Mouse (Mus musculus): ENCODE measurements at regions not wholly inside any gene's neighbourhood (a gene's known extent, or its start where the extent isn't known, plus 50 kb on each side); places are given as distances from the start of the nearest gene placed in this dataset.

DNA sequence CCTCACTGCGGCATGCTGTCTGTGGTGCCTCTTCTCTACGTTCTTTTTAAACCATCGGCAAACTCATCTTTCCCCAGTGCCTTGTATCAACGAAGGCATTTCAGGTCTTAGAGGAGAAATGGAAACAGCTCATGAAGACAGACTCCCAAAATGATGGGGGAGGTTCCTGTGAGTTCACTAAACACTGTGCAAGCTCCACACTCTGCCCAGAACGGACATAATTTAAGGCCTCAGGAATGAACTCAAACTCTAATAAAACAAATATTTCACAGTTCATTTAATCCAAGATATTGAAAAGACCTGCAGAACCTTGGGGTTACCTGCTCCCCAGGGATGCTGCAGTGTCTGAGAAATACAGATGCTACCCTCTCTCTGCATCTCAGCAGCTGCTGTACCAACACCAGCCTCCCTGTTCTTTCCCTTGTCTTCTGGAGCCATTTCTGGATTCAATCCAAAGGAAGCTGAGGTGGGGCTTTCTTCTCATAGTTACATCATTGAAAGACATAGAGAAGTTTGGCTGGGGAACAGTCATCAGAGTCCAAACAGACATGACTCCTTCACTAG, 217.4 kb downstream of the Tox3 start:
- no peaks in the 10 kb centered on the region for H3K27me3 ChIP-seq (replicated peaks; ENCODE audit: control insufficient read depth, insufficient read depth, low read length)
- no peak overlapping the region for H3K27ac ChIP-seq (ENCODE audit: insufficient read depth, low read depth, low read length)
- TF ChIP-seq CTCF (conservative IDR thresholded peaks at IDR 0.05; ENCODE audit: insufficient read depth, insufficient read length, low read depth, low read length) (no peak), POLR2A (IDR thresholded peaks at IDR 0.05; ENCODE audit: low read depth, low read length) (no peak)
- DNase-seq, result no peak
- WGBS, result 69% methylated on average over 5 of the region's 5 CpGs
- no peaks in the 10 kb centered on the region for H3K36me3 ChIP-seq (ENCODE audit: control insufficient read depth, insufficient read depth, low read length)
- H3K4me3 ChIP-seq (ENCODE audit: insufficient read depth, low read depth, low read length), result no peak overlapping the region
- H3K4me1 ChIP-seq (ENCODE audit: control insufficient read depth, insufficient read depth, low read length), result no peaks in the 10 kb centered on the region

DNA sequence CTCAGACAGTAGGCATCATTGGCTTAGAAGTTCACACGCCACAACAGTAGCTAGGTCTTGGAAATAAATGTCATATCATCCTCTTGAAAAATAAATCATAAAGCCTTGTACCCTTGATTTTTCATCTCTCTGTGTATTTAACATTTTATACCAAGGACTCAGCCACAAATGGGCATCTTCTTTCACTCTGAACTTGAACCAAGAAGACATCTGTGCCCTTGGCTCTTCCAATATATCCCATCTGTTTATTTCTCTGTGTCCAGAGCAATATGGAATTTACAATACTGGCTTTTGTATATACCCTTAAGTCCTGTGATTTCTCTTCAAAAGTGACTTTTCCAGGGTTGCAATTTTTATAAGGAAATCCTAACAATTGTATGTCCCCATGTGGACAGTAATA, 222.7 kb downstream of the Tox3 start:
- Histone ChIP-seq H3K27me3 (replicated peaks; ENCODE audit: control insufficient read depth, insufficient read depth, low read length) (no peaks in the 10 kb centered on the region), H3K4me1 (ENCODE audit: control insufficient read depth, insufficient read depth, low read length) (no peaks in the 10 kb centered on the region), H3K27ac (ENCODE audit: insufficient read depth, low read depth, low read length) (no peak overlapping the region), H3K4me3 (ENCODE audit: insufficient read depth, low read depth, low read length) (no peak overlapping the region), H3K36me3 (ENCODE audit: control insufficient read depth, insufficient read depth, low read length) (no peaks in the 10 kb centered on the region)
- 91% methylated on average over 1 of the region's 1 CpGs for WGBS
- no peak for TF ChIP-seq POLR2A (IDR thresholded peaks at IDR 0.05; ENCODE audit: low read depth, low read length)
- no peak for TF ChIP-seq CTCF (conservative IDR thresholded peaks at IDR 0.05; ENCODE audit: insufficient read depth, insufficient read length, low read depth, low read length)
- DNase-seq, result no peak

DNA sequence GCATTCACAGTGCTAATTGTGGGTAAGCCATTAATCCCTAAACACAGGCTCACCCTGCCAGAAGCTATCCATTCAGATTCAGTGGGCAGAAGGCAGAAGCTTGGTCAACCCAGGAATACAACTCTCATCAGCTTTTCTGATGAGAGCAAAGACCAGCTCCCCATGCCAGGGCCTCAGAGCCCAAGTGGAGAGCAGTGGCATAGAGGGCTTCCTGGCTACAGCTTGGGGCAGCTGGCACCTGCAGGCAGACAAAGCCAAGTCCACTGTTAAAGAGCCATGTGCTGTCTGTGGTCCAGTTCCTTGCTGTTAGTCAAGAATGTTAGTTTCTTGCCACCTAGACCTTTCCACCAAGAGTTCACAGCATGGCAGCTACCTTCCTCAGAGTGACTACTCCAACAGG, 225.0 kb downstream of the Tox3 start:
- no peaks in the 10 kb centered on the region for H3K4me1 ChIP-seq (ENCODE audit: control insufficient read depth, insufficient read depth, low read length)
- no peaks in the 10 kb centered on the region for H3K27me3 ChIP-seq (replicated peaks; ENCODE audit: control insufficient read depth, insufficient read depth, low read length)
- H3K27ac ChIP-seq (ENCODE audit: insufficient read depth, low read depth, low read length), result no peak overlapping the region
- TF ChIP-seq POLR2A (IDR thresholded peaks at IDR 0.05; ENCODE audit: low read depth, low read length), result no peak
- TF ChIP-seq CTCF (conservative IDR thresholded peaks at IDR 0.05; ENCODE audit: insufficient read depth, insufficient read length, low read depth, low read length), result no peak
- H3K36me3 ChIP-seq (ENCODE audit: control insufficient read depth, insufficient read depth, low read length), result no peaks in the 10 kb centered on the region
- DNase-seq, result no peak
- H3K4me3 ChIP-seq (ENCODE audit: insufficient read depth, low read depth, low read length), result no peak overlapping the region

DNA sequence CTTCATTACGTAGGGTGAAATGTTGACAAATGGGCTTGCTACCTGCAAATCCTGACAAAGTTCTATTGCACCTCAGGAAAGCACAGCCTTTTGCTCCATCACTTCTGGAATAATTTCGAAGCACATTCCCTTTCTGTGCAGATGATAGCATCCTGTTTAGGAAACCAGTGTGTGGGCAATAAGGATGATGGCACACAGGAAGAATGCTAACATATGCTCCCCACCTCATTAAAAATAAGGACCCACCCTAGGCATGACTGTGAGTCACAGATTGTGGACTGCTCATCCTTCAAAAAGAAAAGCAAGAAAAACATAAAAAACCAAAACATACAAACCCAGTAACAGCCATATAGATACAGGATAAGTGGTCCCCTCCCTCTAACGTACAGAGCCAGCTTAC, 226.2 kb downstream of the Tox3 start:
- Histone ChIP-seq H3K36me3 (ENCODE audit: control insufficient read depth, insufficient read depth, low read length) (no peaks in the 10 kb centered on the region), H3K4me1 (ENCODE audit: control insufficient read depth, insufficient read depth, low read length) (no peaks in the 10 kb centered on the region), H3K4me3 (ENCODE audit: insufficient read depth, low read depth, low read length) (no peak overlapping the region), H3K27me3 (replicated peaks; ENCODE audit: control insufficient read depth, insufficient read depth, low read length) (no peaks in the 10 kb centered on the region), H3K27ac (ENCODE audit: insufficient read depth, low read depth, low read length) (no peak overlapping the region)
- no peak for DNase-seq
- no peak for TF ChIP-seq CTCF (conservative IDR thresholded peaks at IDR 0.05; ENCODE audit: insufficient read depth, insufficient read length, low read depth, low read length)
- TF ChIP-seq POLR2A (IDR thresholded peaks at IDR 0.05; ENCODE audit: low read depth, low read length), result no peak
- 84% methylated on average over 3 of the region's 3 CpGs for WGBS

DNA sequence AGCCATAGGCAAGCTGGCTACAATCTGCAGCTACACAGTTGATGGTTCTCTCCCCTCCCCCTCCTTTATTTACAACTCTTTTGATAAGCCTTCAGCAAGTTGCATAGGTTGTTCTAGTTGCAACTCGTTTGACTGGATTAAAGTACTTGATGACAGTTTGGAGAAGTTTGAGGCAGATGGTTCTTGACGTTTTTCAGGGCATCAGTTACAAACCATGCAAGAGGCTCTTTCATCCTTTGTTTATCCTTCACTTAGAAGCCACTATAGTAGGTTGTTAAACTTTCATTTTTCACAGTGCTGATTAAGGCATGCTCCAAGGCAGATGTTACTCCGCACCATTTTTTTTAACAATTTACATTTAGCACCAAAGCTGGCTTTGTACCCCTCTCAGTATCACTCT, 227.1 kb downstream of the Tox3 start:
- H3K4me3 ChIP-seq (ENCODE audit: insufficient read depth, low read depth, low read length), result no peak overlapping the region
- H3K4me1 ChIP-seq (ENCODE audit: control insufficient read depth, insufficient read depth, low read length), result no peaks in the 10 kb centered on the region
- TF ChIP-seq CTCF (conservative IDR thresholded peaks at IDR 0.05; ENCODE audit: insufficient read depth, insufficient read length, low read depth, low read length) (no peak), POLR2A (IDR thresholded peaks at IDR 0.05; ENCODE audit: low read depth, low read length) (no peak)
- no peak for DNase-seq
- H3K36me3 ChIP-seq (ENCODE audit: control insufficient read depth, insufficient read depth, low read length), result no peaks in the 10 kb centered on the region
- H3K27ac ChIP-seq (ENCODE audit: insufficient read depth, low read depth, low read length), result no peak overlapping the region
- no peaks in the 10 kb centered on the region for H3K27me3 ChIP-seq (replicated peaks; ENCODE audit: control insufficient read depth, insufficient read depth, low read length)
- 32% methylated on average over 3 of the region's 3 CpGs for WGBS

DNA sequence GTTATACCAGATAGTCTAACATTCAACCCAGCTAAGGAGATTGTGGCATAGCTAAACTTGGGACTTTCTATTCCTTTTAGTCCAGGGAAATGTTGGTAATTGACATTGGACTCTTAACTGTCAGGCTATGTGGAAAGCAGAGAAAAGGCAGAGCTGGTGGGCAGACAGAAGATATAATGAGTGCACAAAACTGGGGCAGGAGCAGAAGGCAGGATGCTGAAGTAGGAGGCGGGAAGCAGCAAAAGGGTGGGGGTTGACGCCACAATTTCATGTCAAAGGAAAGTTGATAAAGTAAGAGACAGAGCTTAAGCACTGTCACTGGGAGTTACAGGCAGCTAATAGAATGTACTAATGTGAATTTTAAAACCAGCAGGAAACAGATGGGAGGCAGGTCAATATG, 232.7 kb downstream of the Tox3 start:
- Histone ChIP-seq H3K27me3 (replicated peaks; ENCODE audit: control insufficient read depth, insufficient read depth, low read length) (no peaks in the 10 kb centered on the region; the same call in 1 of the 2 replicates), H3K27ac (ENCODE audit: insufficient read depth, low read depth, low read length) (no peak overlapping the region), H3K36me3 (ENCODE audit: control insufficient read depth, insufficient read depth, low read length) (no peaks in the 10 kb centered on the region), H3K4me1 (ENCODE audit: control insufficient read depth, insufficient read depth, low read length) (no peaks in the 10 kb centered on the region), H3K4me3 (ENCODE audit: insufficient read depth, low read depth, low read length) (no peak overlapping the region)
- no peak for DNase-seq
- TF ChIP-seq POLR2A (IDR thresholded peaks at IDR 0.05; ENCODE audit: low read depth, low read length) (no peak), CTCF (conservative IDR thresholded peaks at IDR 0.05; ENCODE audit: insufficient read depth, insufficient read length, low read depth, low read length) (no peak)
- 89% methylated on average over 2 of the region's 2 CpGs for WGBS

DNA sequence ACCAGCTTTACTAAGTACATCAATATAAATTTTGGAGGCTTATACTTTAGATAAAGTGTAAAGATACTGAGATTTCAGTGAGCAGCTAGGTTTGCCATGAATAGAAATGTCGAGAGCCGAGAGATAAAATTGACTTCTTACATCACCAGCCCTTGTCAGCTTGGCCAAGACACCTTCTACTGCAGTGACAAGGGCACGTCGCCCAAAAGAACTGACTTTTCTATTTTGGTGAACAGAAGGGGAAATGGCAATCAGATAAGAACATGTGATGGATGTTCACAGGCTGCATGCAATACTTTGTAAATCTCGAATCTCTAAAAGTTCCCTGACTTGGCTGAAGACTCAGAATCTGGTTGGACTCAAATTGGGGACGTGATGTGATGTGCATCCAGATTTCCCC, 247.6 kb downstream of the Tox3 start:
- Histone ChIP-seq H3K27me3 (replicated peaks; ENCODE audit: control insufficient read depth, insufficient read depth, low read length) (no peaks in the 10 kb centered on the region), H3K4me3 (ENCODE audit: insufficient read depth, low read depth, low read length) (no peak overlapping the region), H3K27ac (ENCODE audit: insufficient read depth, low read depth, low read length) (no peak overlapping the region), H3K36me3 (ENCODE audit: control insufficient read depth, insufficient read depth, low read length) (no peaks in the 10 kb centered on the region), H3K4me1 (ENCODE audit: control insufficient read depth, insufficient read depth, low read length) (no peaks in the 10 kb centered on the region)
- 76% methylated on average over 6 of the region's 6 CpGs for WGBS
- TF ChIP-seq CTCF (conservative IDR thresholded peaks at IDR 0.05; ENCODE audit: insufficient read depth, insufficient read length, low read depth, low read length), result no peak
- TF ChIP-seq POLR2A (IDR thresholded peaks at IDR 0.05; ENCODE audit: low read depth, low read length), result no peak
- no peak for DNase-seq

DNA sequence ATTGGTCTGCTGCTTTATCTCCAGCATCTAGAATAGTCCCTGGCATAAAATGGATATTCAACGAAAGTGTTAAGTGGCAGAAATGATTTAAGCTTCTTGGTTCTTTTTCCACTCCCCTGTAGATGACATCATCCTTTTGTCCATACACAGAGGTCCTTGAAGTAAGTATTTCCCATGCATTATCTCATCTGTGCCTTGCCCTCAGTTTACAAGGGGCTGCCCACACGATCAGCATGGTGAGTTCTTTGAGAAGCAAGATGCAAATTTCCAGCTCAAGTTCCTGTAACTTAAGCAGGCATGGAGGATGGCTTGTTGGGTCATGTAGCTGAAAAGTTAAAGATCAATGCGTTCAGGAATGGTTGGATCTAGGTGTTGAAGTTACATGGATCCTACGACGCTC, 265.5 kb downstream of the Tox3 start:
- TF ChIP-seq POLR2A (IDR thresholded peaks at IDR 0.05; ENCODE audit: low read depth, low read length) (no peak), CTCF (conservative IDR thresholded peaks at IDR 0.05; ENCODE audit: insufficient read depth, insufficient read length, low read depth, low read length) (no peak)
- Histone ChIP-seq H3K4me1 (ENCODE audit: control insufficient read depth, insufficient read depth, low read length) (no peaks in the 10 kb centered on the region), H3K4me3 (ENCODE audit: insufficient read depth, low read depth, low read length) (no peak overlapping the region), H3K36me3 (ENCODE audit: control insufficient read depth, insufficient read depth, low read length) (no peaks in the 10 kb centered on the region), H3K27me3 (replicated peaks; ENCODE audit: control insufficient read depth, insufficient read depth, low read length) (no peaks in the 10 kb centered on the region), H3K27ac (ENCODE audit: insufficient read depth, low read depth, low read length) (no peak overlapping the region)
- WGBS, result 81% methylated on average over 5 of the region's 5 CpGs
- DNase-seq, result no peak

All from kidney, adult 2 months (tissue).